Mouse (Mus musculus): Measurements from ENCODE around the gene Afg1l. TPM values are rescaled to one million over a fixed set of nuclear protein-coding genes. Genes with fewer than 3 reads are reported as not detected.
A peak's percentile ranks its signal among the peaks of the same experiment; 100 is the strongest.

Afg1l gene
- polyA plus RNA-seq, 1 experiment from 2014 or later = 8.1 TPM

DNA sequence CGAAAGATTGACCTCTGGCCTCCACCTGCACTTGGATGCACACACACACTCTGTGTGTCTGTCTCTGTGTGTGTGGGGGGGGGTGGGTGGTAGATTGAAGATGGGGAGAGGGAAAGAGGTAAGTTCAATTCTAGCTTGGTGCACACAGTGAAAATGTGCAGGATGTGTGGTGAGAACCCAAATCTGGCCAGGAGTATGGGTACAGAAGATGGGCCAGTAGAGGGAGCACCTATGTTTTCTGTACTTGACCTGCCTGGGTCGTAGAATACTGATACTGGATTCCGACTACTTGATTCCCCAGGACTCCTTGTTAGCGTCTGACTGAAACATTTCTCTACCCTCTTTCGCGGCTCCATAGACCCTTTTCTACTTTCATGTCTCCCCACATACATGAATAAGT, 31.8 kb upstream of the Afg1l start:
- H3K9ac ChIP-seq (ENCODE audit: low read depth, low read length) = no peak overlapping the region
- no peak overlapping the region for H3K27ac ChIP-seq (ENCODE audit: low read depth, low read length)
- H3K9me3 ChIP-seq (ENCODE audit: control insufficient read depth, low read length) = no peaks in the 10 kb centered on the region
- 0 out of 2 replicates have a peak, but pooled peaks cover 4% of the 10 kb centered on the region for H3K4me1 ChIP-seq (ENCODE audit: control insufficient read depth, insufficient read depth, low read length)
- peaks cover 10% of the 10 kb centered on the region; the same call in 1 of the 2 replicates for H3K36me3 ChIP-seq (ENCODE audit: control insufficient read depth, insufficient read depth, low read length)
- 86% methylated on average over 6 of the region's 6 CpGs for WGBS
- no peaks in the 10 kb centered on the region for H3K27me3 ChIP-seq (ENCODE audit: control insufficient read depth, insufficient read depth, low read length)
- no peak overlapping the region for H3K4me3 ChIP-seq (ENCODE audit: low read length)
- no peak for ATAC-seq (ENCODE audit: low FRiP score, low TSS enrichment)
- no peak overlapping the region for H3K4me2 ChIP-seq (replicated peaks; ENCODE audit: low read depth, low read length)

DNA sequence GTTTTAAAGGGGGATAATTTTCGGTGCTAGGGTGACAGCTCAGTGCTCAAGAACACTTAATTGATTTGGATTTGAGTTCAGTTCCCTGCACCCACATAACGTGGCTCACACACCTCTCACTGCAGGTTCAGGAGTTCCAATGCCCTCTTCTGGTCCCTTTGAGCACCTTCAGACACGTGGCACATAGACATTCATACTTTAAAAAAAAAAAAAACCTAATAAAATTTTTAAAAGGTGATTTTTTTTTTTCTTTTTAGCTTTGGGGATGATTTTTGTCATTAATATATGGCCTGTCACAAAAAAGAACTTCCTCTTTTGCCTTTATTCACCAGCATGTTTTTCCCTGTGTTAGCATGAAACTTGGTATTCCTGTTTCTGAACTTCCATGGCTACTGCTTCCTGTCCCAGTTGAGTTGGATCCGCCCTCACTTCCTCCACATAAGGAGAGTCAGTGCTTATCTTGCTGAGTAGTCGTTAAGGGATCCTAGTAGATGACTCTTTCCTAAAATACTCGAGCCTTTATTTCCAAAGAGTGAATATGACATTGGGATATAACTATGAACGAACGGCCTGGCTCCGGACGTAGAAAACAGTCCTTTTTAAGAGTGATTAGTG, 25.8 kb upstream of the Afg1l start:
- H3K4me3 ChIP-seq (ENCODE audit: low read length) = no peak overlapping the region
- H3K36me3 ChIP-seq (ENCODE audit: control insufficient read depth, insufficient read depth, low read length) = peaks cover 7% of the 10 kb centered on the region; the same call in 1 of the 2 replicates
- no peak overlapping the region for H3K27ac ChIP-seq (ENCODE audit: low read depth, low read length)
- no peak for ATAC-seq (ENCODE audit: low FRiP score, low TSS enrichment)
- WGBS = 85% methylated on average over 10 of the region's 10 CpGs
- H3K4me2 ChIP-seq (replicated peaks; ENCODE audit: low read depth, low read length) = no peak overlapping the region
- no peaks in the 10 kb centered on the region for H3K27me3 ChIP-seq (ENCODE audit: control insufficient read depth, insufficient read depth, low read length)
- 0 out of 2 replicates have a peak, but pooled peaks cover 5% of the 10 kb centered on the region for H3K4me1 ChIP-seq (ENCODE audit: control insufficient read depth, insufficient read depth, low read length)
- H3K9me3 ChIP-seq (ENCODE audit: control insufficient read depth, low read length) = no peaks in the 10 kb centered on the region
- H3K9ac ChIP-seq (ENCODE audit: low read depth, low read length) = no peak overlapping the region

DNA sequence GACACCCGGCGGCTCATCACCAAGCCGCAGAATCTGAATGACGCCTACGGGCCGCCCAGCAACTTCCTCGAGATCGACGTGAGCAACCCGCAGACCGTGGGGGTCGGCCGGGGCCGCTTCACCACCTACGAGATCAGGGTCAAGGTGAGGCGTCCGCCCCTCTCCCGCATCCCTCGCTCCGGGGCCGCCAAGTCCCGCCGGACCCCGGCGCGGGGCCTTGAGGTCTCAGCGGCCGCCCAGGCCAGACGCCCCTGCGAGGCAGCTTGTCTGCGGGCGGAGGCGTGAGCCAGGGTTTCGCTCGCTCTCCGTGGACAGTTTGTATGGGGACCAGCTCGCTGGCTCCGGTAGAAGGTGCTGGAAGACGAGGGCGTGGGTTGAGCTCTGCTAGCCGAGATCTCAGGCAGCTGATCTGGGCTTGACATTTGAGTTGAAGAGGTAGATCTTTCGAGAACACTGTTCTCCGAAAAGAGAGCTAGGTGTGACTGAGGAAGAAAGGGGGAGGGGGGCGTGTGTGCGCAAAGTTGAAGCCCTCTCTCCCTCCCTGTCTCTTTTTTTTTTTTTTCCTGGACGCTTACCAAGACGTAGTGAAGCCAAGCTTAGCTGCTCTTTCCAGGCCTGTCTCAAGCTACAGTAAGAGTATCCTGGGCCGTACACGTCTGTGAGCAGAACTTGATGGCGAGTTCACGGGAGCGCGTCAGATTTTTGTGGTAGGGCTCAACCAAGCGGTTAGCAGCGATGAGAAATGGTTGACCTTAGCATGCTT, 24.2 kb upstream of the Afg1l start:
- Histone ChIP-seq H3K4me3 (ENCODE audit: low read length) (peak overlapping the region; percentile 86), H3K4me1 (ENCODE audit: control insufficient read depth, insufficient read depth, low read length) (0 out of 2 replicates have a peak, but pooled peaks cover 5% of the 10 kb centered on the region), H3K9ac (ENCODE audit: low read depth, low read length) (peak overlapping the region; percentile 89), H3K9me3 (ENCODE audit: control insufficient read depth, low read length) (no peaks in the 10 kb centered on the region), H3K36me3 (ENCODE audit: control insufficient read depth, insufficient read depth, low read length) (no peaks in the 10 kb centered on the region), H3K4me2 (replicated peaks; ENCODE audit: low read depth, low read length) (peak overlapping the region; percentile 72), H3K27me3 (ENCODE audit: control insufficient read depth, insufficient read depth, low read length) (no peaks in the 10 kb centered on the region), H3K27ac (ENCODE audit: low read depth, low read length) (peak overlapping the region; percentile 95)
- WGBS = under 1% methylated on average over 55 of the region's 55 CpGs
- ATAC-seq (ENCODE audit: low FRiP score, low TSS enrichment) = peak; percentile 55

DNA sequence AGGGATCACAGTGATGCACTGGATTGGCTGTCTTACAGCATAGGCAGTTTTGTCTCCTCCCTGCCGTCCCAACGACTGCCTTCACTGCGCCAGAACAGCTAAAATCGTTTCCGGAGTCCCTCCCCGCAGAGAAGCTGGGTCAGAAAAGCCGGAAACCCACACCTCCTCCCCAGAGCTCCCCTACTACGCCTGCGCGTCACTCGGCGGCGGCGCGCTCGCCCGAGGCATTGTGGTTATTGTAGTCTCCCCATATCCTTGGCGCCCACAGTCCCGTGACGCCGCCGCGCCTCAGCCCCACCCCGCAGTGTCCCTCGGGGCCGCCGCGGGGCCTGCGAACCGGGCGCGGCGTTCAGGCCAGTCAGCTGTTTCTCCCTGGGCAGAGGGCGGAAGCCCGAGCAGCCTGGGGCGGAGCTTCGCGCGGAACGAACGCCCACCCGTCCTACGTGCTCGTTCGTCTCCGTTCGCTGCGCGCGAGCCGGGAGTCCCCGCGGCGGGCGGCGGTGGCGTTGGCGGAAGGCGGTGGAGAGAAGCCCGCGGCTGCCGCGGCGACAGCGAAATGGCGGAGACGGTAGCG, 23.5 kb upstream of the Afg1l start, which contains the start of gene Snx3:
TSS of gene Snx3 (plus strand) at position 256 of the 574 bp plus-strand sequence.
- Histone ChIP-seq H3K27ac (ENCODE audit: low read depth, low read length) (peak within 1 kb of the TSS; percentile 95), H3K4me3 (ENCODE audit: low read length) (peak within 1 kb of the TSS; percentile 86), H3K9me3 (ENCODE audit: control insufficient read depth, low read length) (no peaks in the 10 kb centered on the region), H3K27me3 (ENCODE audit: control insufficient read depth, insufficient read depth, low read length) (no peaks in the 10 kb centered on the region), H3K4me2 (replicated peaks; ENCODE audit: low read depth, low read length) (peak within 1 kb of the TSS; percentile 72), H3K4me1 (ENCODE audit: control insufficient read depth, insufficient read depth, low read length) (0 out of 2 replicates have a peak, but pooled peaks cover 5% of the 10 kb centered on the region), H3K36me3 (ENCODE audit: control insufficient read depth, insufficient read depth, low read length) (no peaks in the 10 kb centered on the region), H3K9ac (ENCODE audit: low read depth, low read length) (peak within 1 kb of the TSS; percentile 89)
- WGBS = under 1% methylated on average over 68 of the region's 68 CpGs
- ATAC-seq (ENCODE audit: low FRiP score, low TSS enrichment) = peak; percentile 97

DNA sequence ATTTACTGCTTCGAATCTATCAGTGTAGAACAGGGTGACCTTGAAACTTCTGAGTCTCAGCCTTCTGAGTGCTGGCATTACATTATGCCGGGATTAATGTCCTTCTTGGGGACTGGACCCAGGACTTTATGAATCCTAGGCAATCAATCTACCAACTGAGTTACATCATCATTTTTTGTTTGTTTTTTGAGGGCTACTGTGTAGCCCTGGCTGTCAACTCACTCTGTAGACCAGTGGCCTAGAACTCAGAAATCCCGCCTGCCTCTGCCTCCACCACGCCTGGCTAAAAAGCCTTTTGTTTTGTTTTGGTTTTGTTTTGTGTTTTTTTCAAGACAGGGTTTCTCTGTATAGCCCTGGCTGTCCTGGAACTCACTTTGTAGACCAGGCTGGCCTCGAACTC, 22.8 kb upstream of the Afg1l start:
- H3K4me3 ChIP-seq (ENCODE audit: low read length) = peak overlapping the region; percentile 86; the same call in 1 of the 2 replicates
- no peak for ATAC-seq (ENCODE audit: low FRiP score, low TSS enrichment)
- WGBS = 80% methylated on average over 5 of the region's 5 CpGs

DNA sequence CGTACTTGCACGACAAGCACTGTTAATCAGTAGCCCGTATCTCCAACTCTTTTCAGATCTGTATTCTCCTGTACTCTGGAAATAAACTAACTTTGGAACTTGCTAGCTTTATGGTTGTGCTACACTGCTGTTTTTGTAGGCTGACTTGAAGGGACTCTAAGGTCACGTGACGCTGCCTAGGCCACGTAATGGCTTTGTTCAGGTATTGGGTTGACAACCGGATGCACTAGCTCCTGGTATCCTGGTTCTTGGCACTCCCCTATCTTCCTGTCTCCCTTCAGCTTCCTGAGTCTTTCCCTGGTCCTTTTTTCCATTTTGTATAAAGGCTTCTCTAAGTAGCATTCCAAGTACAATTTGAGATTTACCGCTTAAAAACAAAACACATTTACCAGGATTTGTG, 22.2 kb upstream of the Afg1l start:
- Histone ChIP-seq H3K4me3 (ENCODE audit: low read length) (no peak overlapping the region), H3K27ac (ENCODE audit: low read depth, low read length) (peak overlapping the region; percentile 95; the same call in 1 of the 2 replicates), H3K4me2 (replicated peaks; ENCODE audit: low read depth, low read length) (no peak overlapping the region), H3K9ac (ENCODE audit: low read depth, low read length) (no peak overlapping the region), H3K36me3 (ENCODE audit: control insufficient read depth, insufficient read depth, low read length) (no peaks in the 10 kb centered on the region), H3K9me3 (ENCODE audit: control insufficient read depth, low read length) (no peaks in the 10 kb centered on the region), H3K27me3 (ENCODE audit: control insufficient read depth, insufficient read depth, low read length) (no peaks in the 10 kb centered on the region), H3K4me1 (ENCODE audit: control insufficient read depth, insufficient read depth, low read length) (0 out of 2 replicates have a peak, but pooled peaks cover 5% of the 10 kb centered on the region)
- ATAC-seq (ENCODE audit: low FRiP score, low TSS enrichment) = no peak
- WGBS = 88% methylated on average over 8 of the region's 8 CpGs

More for the DNA sequence above, 22.8 kb upstream of the Afg1l start:
- H3K27me3 ChIP-seq (ENCODE audit: control insufficient read depth, insufficient read depth, low read length) = no peaks in the 10 kb centered on the region
- H3K9ac ChIP-seq (ENCODE audit: low read depth, low read length) = no peak overlapping the region
- H3K4me1 ChIP-seq (ENCODE audit: control insufficient read depth, insufficient read depth, low read length) = 0 out of 2 replicates have a peak, but pooled peaks cover 5% of the 10 kb centered on the region
- H3K27ac ChIP-seq (ENCODE audit: low read depth, low read length) = peak overlapping the region; percentile 95
- no peaks in the 10 kb centered on the region for H3K9me3 ChIP-seq (ENCODE audit: control insufficient read depth, low read length)
- peak overlapping the region; percentile 28 for H3K4me2 ChIP-seq (replicated peaks; ENCODE audit: low read depth, low read length)
- H3K36me3 ChIP-seq (ENCODE audit: control insufficient read depth, insufficient read depth, low read length) = no peaks in the 10 kb centered on the region

DNA sequence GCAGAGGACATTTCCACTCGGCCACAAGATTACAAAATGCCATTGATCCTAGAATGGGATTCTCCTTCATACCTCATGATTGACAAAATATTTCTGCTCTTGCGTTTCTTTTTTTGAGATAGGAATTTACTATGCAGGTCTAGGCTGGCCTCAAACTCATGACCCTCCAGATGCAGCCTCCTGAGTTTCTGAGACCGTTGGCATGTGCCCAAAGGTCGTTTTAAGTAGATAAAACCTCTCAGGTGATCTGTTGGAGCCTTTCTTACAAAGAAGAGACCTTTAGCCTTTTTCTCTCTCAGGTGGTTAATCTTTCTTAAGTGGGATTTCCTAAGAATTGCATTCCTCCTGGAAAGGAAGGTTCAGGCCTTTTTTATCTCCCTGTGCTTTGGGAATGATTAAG, 14.6 kb upstream of the Afg1l start:
- no peaks in the 10 kb centered on the region for H3K4me1 ChIP-seq (ENCODE audit: control insufficient read depth, insufficient read depth, low read length)
- H3K9me3 ChIP-seq (ENCODE audit: control insufficient read depth, low read length) = no peaks in the 10 kb centered on the region
- no peak overlapping the region for H3K27ac ChIP-seq (ENCODE audit: low read depth, low read length)
- ATAC-seq (ENCODE audit: low FRiP score, low TSS enrichment) = no peak
- H3K27me3 ChIP-seq (ENCODE audit: control insufficient read depth, insufficient read depth, low read length) = no peaks in the 10 kb centered on the region
- no peak overlapping the region for H3K4me3 ChIP-seq (ENCODE audit: low read length)
- H3K36me3 ChIP-seq (ENCODE audit: control insufficient read depth, insufficient read depth, low read length) = no peaks in the 10 kb centered on the region
- 64% methylated on average over 4 of the region's 4 CpGs for WGBS
- no peak overlapping the region for H3K4me2 ChIP-seq (replicated peaks; ENCODE audit: low read depth, low read length)
- H3K9ac ChIP-seq (ENCODE audit: low read depth, low read length) = no peak overlapping the region

DNA sequence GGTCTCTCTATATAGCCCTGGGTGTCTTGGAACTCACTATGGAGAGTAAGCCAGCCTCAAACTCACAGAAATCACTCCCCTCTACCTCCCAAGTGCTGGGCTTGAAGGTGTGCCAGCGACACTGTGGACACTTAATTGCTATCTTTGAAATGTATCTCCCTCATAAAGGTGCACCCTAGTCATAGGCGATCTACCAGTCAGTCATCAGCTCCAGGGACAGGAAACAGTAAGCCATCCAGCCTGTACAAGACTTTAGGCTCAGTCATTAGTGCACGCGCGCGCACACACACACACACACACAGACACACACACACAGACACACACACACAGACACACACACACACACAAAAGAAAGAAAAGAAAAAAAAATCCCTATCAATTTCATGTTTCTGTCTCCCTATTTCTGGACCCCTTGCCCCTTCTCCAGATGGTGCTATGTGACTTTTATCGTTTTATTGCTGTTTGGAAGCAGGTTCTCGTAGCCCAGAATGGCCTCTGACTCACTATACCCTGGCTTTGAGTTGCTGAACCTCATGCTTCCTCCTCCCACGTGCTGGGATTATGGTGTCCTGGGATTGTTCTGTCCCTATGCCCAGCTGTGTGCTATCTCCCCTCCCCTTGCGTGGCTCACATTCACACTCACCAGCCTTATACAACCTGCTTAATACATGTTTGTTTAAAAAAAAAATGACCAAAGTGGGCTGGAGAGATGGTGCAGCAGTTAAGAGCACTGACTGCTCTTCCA, 13.8 kb upstream of the Afg1l start:
- Histone ChIP-seq H3K9me3 (ENCODE audit: control insufficient read depth, low read length) (no peaks in the 10 kb centered on the region), H3K4me1 (ENCODE audit: control insufficient read depth, insufficient read depth, low read length) (no peaks in the 10 kb centered on the region), H3K4me2 (replicated peaks; ENCODE audit: low read depth, low read length) (no peak overlapping the region), H3K4me3 (ENCODE audit: low read length) (no peak overlapping the region), H3K9ac (ENCODE audit: low read depth, low read length) (no peak overlapping the region), H3K27ac (ENCODE audit: low read depth, low read length) (no peak overlapping the region), H3K36me3 (ENCODE audit: control insufficient read depth, insufficient read depth, low read length) (no peaks in the 10 kb centered on the region), H3K27me3 (ENCODE audit: control insufficient read depth, insufficient read depth, low read length) (no peaks in the 10 kb centered on the region)
- 72% methylated on average over 10 of the region's 10 CpGs for WGBS
- ATAC-seq (ENCODE audit: low FRiP score, low TSS enrichment) = no peak

Measured in kidney, embryonic 14.5 days (tissue).